Mouse (Mus musculus) cerebellum, adult (tissue): ENCODE results near the gene Camsap1.

ENCODE experiments used
- ATAC-seq: cut with Nextera tagmentation; 2 replicates; pipeline ENCODE4 v1.9.2; 2017; ENCODE audit warnings: mild to moderate bottlenecking, moderate library complexity, mixed read lengths; ENCODE audit not compliant: insufficient number of reproducible peaks, low FRiP score, low TSS enrichment

Gene Camsap1

DNA sequence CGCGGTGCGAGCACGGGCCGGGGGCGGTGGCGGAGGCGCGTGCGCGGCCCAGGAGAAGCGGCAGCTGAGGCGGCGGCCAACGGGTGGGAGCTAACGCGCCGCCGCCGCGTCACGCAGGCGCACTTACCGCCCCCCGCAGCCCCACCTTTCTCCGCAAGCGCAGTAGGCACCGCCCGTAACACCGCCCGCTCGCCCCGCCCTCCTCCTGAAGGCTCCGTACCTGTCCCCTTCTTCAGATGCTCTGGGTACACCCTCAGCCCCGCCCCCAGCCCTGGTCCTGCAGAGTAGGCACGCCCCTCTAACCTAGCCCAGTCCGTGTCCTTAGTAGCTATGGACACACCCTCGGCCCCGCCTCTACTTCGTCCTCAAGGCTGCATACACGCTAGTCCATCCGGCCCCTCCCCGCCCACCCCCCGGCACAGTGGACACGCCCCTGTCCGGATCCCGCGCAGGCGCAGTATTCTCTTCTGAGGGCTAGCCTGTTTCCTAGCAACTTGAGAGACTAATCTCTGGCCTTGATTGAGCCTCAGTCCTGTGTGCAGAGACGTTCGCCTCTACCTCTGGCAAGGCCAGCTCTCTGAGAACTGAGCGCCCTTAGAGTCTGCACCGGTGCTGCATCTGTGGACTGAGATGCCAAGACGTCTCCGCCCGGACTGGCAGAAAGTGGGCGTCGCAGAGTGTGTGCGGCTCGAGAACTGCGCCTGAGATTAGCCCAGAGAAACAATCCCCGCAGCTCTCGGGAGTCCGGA is at the start of gene Camsap1:
Gene Camsap1, minus strand, starts transcription at position 124 of the 749 bp plus-strand sequence.
- peak; percentile 96 for ATAC-seq

DNA sequence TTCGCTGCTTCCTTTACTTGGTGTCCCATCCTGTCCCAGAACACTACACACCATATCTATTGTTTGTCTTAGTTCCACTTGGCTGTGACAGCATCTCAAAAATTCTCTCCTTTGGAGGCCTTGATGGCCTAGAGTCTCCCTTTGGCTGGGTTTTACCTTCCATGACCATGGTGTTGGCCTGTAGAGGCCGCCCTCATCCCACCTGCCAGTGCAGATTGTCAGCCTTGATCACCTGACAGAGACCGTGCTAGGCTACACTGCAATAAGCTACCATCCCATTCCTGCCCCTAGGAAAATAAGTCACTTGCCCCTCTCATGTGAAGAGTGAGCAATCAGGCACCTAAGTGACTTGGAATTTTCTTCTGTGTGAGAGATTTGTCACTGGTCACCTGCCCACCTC is 47.2 kb upstream of the Camsap1 start:
- ATAC-seq = no peak

DNA sequence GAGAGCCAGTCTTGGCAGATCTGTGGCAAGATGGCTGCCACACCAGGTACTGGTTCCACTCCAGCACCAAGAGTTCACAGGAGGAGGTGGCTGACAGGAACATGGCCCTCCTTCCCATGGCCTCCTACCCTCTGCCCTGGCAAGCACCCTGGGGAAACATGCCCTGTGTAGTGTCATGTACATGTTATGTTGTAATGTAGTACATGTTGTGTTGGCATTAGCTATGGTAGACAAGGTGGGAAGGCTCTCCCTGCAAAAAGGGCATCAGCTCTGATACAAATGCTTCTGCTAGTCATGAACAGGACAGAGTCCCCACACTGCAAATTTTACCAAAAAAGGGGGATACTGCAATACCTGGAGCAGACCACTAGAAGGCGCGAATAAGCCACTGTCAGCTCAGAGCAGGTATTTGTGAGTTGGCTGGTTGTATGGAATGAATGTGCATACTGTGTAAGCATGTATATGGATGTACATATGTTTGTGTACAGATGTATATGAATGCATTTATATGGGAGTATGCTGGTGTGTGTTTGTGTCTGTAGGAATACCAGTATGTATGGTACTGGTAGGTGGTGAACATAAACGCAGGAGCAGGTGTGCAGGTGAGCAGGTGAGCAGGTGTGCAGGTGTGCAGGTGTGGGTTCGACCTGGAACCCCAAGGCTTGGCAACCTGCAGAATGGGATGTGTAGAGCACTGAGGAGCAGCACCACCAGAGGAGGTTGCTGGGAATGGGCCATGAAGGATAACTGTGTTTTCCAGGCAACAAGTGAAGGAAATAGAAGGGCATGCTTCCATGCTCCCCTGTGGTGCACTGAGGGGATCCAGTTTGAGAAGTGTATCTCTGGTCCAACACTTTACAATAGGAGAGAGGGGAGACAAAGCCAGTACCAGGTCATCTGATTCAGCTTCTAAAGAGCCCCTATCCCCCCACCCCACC is 41.3 kb upstream of the Camsap1 start:
- no peak for ATAC-seq

DNA sequence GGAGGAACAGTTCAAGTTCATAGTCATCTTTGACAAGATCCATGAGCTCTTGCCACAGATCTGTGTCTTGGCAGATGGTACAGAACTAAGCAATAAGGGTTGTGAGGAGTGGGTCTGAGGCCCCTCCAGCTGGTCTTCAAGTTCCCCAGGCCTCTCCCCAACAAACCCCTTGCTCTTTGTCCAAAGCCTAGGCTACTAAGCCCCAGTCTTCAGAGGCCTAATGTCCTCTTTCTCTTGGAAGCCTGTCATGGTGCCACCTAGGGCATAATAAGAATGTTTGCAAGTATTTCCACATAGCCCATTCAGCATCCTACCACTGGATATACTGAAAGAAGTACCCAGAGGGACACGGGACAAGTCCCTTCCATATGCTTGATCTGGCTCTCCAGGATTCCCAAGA is 39.5 kb upstream of the Camsap1 start:
- ATAC-seq = no peak

DNA sequence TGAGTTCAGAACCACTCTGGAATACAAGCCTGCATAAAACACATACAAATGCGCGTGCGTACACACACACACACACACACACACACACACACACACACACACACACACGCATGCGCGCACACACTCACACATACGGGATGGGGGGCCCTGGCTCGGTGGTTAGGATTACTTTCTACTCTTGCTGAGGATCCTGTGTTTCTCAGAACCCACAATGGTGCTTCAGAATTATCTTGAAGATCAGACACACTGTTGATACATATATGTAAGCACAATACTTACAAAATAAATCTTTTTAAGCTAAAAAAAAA is 39.1 kb upstream of the Camsap1 start:
- ATAC-seq = no peak

DNA sequence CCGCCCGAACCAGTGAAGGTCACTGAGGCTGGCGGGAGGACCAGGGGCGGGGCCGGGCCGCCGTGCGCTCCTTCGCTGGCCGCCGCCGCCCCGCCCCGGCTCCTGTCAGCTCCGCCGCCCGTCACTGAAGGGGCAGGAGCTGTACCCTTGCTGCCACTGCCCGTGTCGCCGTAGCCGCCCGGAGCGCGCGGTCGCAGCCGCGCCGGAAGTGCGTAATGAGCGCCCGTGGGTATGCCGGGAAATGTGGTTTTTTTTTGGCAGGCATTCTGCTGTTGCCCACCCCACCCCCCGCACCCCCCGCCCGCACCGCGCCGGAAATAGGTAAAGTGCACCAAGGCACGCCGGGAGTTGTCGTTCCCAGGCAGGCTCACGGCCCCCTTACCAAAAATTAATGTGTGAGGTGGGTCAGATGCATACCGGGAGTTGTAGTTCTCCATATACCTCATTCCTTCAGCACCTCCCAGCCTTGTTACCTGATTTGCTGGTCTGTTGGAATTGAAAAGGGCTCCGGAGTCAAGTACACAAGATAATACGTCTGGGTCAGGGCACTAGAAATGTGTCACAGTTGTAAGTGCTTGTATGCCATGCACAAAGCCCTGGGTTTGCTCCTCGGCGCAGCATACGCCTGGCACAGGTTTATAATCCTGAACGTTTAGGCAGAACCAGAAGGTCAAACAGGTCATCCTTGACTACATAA is 38.6 kb upstream of the Camsap1 start, which contains the start of gene Ubac1:
Gene Ubac1, minus strand, starts transcription at position 187 of the 697 bp plus-strand sequence.
- ATAC-seq = peak; percentile 82

DNA sequence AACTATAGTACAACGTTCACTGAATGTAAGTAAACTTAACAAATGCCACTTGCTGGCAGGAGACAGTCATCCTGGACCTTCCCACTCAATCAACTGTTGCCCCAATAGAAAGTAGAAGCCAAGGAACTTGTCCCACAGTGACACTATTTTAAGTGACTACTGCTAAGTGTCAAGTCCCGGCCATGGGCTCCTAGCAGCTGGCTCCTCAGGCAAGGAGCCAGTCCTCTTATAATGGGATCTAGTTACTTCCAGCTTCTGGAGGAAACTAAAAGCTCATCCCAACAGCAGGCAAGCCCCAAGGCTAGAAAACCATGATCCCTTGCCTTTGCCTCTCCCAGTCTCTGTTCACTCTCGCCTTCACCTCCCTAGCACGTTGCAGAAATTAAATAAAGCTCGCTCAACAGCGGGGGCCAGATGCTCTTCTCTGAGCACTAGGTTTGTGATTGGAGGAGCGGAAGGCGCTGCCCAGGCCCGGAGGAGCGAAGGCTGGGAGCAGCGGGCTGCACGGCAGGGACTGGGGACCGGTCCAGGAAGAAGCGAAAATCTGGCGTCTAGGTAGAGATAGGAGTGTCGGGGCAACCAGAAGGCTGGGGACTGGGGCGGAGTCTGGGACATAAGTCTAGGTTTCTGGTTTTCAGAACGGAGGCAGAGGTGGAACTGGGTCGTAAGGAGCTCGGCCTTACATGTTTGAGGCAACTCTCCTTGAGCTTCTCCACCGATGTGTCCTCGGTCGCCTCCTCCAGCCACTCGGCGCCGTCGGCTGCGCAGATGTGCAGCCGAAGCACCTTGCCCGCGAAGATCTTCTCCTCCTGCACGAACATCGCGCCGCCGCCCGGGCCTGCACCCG is 37.9 kb upstream of the Camsap1 start:
- ATAC-seq = peak; percentile 64; the same call in 1 of the 2 replicates

DNA sequence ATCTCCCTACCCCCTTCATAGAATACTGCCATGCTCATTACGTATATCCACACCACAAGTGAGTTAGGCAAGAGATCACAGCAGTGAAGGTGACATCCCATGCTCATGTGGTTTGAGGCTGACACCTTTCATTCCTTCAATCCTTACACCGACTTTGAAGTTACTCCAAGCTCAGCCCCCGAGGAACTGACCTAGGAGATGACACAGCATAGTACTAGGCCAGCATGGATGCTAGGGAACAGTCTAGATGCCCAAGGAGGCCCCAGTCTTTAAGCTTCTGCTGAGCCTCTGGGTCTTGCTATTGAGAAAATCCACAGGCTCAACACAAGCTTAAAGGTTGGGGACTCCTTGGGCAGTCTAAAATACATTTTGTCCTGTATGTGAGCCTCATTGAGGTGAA is 36.8 kb upstream of the Camsap1 start:
- no peak for ATAC-seq

DNA sequence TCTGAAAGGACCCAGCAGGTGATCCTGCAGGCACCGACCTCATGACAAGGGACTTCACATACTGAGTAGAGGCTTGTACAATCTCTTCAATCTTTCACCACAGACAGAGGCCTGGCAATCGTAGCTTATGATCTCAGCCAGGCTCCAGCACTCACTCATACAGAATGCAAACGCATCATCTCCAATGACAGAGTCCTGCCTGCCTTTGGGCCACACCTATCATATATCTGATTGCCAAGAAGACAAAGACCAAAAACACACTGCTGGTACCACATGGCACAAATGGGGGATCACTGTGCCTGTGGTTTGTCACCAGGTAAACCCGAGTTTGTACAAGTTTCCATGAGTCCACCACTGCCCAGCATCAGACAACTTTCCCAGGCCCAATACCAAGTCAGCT is 34.2 kb upstream of the Camsap1 start:
- ATAC-seq = no peak

DNA sequence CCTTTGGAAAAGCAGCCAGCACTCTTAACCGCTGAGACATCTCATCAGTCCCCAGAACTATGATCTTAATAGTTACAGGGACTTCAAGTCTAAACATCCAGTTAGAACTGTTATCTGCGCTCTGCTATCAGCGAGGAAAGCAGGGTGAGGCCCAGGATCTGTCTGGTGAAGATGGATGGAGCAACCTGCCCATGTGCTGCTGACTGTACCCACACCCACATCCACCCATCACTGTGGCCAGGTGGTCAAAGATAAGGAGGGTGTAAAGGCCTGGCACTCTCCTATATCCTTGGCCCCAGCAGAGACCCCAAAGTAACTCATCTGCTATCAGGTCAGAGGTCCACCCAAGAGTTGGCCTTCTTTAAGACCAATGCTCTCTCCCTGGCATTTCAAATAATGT is 30.6 kb upstream of the Camsap1 start:
- no peak for ATAC-seq

DNA sequence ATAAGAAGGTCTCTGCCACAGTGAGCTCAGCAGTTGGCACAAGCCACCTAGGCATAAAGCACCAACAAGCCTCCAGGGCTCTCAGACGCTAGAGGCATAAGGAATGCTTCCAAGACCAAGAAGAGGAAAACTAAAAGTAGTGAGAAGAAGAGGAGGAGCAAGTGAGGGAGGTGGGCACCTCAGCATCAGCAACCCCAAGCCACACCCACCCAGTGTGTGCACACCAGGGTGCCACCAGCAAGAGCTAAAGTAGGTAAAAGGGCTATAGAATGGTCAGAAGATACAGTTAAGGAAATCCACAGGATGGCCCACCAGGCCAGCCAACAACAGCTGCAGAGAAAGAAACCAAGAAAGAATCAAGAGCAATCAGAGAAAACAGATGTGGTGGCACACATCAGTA is 28.3 kb upstream of the Camsap1 start:
- no peak for ATAC-seq

DNA sequence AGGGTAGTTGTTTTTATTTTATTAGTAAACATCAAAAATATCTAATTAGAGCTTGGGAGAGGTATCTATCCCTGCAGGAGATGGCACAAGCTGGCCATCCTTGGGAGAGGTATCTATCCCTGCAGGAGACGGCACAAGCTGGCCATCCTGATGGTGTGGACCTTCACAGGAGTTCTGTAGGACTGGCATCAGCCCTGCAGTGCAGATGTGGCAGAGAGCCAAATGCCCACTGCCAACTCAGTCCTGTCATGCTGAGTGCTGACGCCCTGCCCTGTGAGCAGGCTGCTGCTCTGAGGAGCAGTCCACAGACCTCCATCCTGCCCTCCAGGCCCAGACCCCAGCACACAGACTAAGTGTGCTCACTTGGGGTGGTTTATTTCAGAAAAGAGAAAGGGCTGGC is 18.9 kb upstream of the Camsap1 start:
- peak; percentile 76; the same call in 1 of the 2 replicates for ATAC-seq

DNA sequence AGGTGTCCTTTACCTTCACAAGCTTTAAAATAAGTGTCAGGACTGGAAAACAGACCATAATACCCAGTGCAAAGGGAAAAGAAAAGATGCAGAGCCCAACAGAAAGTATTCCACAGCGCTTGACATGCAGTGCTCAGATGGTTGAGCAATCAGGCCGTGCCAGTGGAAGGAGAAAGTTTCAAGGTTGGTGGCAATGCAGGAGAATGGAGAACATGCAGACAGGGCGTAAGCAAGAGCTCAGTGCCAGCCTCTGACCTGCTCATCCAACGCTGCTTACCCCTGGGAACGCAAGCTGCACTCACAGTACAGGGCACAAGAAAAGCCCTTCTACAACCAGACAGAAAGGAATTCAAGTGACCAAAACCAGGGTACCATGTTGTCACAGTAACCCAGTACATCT is 18.1 kb upstream of the Camsap1 start:
- no peak for ATAC-seq

DNA sequence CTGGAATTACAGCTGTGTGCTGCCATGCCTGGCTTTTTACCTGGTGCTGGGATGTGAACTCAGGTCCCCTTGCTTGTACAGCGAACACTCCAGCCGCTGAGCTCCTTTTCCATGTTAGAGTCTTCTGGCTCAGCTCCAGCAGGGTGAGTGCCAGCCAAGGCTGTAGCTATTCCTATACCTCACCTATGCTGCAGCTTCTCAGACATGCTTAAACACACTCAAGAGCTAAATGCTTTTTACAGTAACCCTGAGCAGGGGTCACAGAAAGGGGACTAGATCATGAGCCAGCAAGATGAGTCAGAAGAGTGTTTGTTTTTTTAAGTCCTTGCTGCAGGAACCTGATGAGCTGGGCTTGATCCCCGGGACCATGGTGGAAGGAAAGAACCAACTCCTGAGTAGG is 14.6 kb upstream of the Camsap1 start:
- no peak for ATAC-seq

DNA sequence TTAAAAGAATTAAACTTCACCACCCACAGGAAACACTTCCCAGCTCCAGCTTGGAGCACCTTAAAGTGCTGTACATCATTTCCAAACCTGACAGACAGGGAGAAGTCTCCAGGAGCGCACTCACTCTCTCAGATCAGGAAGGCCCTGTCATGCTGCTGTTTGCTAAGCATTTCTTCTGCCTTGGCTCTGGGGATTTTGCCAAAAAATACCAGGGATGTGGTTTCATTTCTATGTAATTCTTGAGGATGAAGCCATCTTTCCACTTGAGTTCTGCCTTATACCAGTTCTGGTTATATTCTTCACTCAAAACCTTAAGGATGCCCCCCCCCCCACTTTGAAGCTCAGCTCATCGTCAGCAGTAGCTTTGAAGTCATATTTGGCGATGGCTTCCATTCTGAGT is 11.7 kb upstream of the Camsap1 start:
- ATAC-seq = no peak

DNA sequence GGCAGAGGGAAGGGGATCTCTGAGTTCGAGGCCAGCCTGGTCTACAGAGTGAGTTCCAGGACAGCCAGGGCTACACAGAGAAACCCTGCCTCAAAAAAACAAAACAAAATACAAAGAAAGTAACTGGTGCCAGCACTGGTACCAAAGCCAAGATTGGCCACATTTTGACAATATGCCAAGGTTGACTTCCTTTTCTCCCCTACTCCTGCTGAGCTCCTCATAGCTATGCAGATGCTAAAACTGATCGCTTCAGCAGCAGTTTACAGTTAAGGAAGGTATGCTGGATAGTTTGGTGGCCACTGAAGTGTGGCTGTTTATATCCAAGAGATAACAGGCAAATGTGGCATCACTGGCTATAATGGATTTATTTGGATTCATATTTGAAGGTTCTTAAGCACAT is 9.2 kb upstream of the Camsap1 start:
- ATAC-seq = no peak

DNA sequence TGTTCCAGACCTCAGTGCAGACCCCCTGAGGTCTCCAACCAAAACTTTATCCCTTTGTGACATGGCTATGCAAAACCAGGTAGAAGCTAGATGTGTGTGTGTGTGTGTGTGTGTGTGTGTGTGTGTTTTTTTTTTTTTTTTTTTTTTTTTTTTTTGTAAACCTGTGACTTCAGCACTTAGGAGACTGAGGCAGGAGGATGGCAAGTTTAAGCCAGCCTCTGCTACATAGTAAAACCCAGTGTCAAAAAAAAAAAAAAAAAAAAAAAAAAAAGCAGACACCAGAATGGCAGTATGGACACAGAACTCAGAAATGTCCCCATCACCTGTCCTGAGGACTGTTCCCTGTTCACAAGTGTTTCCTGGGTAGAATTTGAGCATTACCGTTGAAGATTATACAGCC is 6.6 kb upstream of the Camsap1 start:
- ATAC-seq = no peak

DNA sequence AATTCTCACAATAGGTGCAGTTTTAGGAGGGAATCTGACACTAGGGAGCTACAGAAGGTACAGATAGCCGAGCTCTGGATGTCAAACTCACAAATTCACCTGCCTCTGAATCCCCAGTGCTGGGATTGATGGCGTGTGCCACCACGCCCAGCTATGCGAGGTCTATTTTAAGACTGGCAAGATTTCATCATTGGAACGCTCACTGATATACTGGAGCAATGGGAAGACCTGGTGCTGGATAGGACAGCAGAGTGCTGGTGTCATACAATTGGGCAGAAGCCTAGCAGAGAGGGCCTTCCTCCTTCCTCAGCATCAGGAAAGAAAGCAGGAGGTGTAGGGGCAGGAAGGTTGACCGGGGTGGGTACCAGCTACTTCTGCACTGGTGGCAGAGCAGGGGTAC is 4.7 kb upstream of the Camsap1 start:
- ATAC-seq = no peak

DNA sequence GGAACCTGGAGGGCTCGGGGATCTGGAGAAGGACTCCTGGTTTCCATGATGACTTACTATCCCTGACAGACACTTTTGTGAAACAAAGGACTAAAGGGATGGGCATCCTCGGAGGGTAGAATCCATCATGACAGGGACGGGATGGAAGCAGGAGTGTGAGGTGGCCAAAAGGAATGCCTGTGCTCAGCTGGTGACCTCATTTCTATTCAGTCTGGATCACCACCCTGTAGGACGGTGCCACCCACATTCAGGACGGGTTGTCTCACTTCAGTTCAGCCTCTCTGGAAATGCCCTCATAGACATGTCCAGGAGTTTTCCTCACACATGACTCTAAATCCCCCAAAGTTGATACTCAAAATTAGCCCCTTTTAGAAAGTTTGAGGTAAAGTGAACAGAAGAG is 3.5 kb upstream of the Camsap1 start:
- no peak for ATAC-seq

DNA sequence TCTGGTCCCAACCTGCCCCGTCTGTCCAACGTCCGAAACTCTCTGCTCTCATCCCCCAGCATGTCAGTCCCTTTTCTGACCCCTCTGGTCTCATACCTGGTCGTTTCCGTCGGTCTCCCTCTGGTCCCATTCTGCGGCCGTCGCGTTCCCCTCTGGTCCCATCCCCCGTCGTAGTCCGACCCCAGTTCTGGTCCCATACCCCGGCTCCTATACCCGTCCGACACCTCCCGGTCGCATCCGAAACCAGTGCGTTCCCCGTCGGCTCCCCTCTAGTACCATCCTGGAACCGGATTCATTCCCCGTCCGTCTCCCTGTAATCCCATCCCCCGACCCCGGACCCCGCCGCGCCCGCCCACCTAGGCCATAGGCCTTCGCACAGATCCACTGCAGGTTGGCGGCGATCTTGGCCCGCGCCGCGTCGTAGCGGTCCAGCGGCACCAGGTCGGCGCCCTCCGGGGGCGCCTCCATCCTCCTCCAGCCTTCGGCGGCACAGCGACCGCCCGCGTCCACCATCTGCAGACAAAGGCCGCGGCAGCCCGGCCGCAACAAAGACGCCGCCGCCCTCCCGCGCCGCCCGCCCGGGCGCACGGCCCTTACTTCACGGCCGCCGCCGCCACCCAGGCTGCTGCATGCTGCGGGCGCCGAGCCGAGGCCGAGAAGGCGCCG is 523 bp downstream of the Camsap1 start:
- ATAC-seq = peak; percentile 5; the same call in 1 of the 2 replicates
